Mouse (Mus musculus): ENCODE data around the gene Tmc2. TPM values are rescaled to one million over a fixed set of nuclear protein-coding genes. Genes with fewer than 3 reads are reported as not detected.

The Tmc2 gene
- total RNA-seq, 2 experiments from 2014 or later = not detected

GRCm38 (mm10) chr2:130211581-130211980, 16.6 kb downstream of the Tmc2 start:
- ATAC-seq (replicated peaks; ENCODE audit: low FRiP score, low TSS enrichment, poor library complexity, severe bottlenecking) = no peak

GRCm38 (mm10) chr2:130246912-130247311, 51.9 kb downstream of the Tmc2 start:
- ATAC-seq (replicated peaks; ENCODE audit: low FRiP score, low TSS enrichment, poor library complexity, severe bottlenecking) = peak; percentile 76; the same call in 1 of the 2 replicates

GRCm38 (mm10) chr2:130248226-130248625, 53.2 kb downstream of the Tmc2 start:
- ATAC-seq (replicated peaks; ENCODE audit: low FRiP score, low TSS enrichment, poor library complexity, severe bottlenecking) = peak; percentile 37; the same call in 1 of the 2 replicates

GRCm38 (mm10) chr2:130256762-130257161, 61.8 kb downstream of the Tmc2 start:
- ATAC-seq (replicated peaks; ENCODE audit: low FRiP score, low TSS enrichment, poor library complexity, severe bottlenecking) = peak; percentile 86

GRCm38 (mm10) chr2:130260822-130261221, 65.8 kb downstream of the Tmc2 start:
- no peak for ATAC-seq (replicated peaks; ENCODE audit: low FRiP score, low TSS enrichment, poor library complexity, severe bottlenecking)

- ATAC-seq (replicated peaks; ENCODE audit: low FRiP score, low TSS enrichment, poor library complexity, severe bottlenecking) = no peak
Observed at GRCm38 (mm10) chr2:130261914-130262313, 66.9 kb downstream of the Tmc2 start.

GRCm38 (mm10) chr2:130262398-130262797, 67.4 kb downstream of the Tmc2 start:
- ATAC-seq (replicated peaks; ENCODE audit: low FRiP score, low TSS enrichment, poor library complexity, severe bottlenecking) = peak; percentile 91

- ATAC-seq (replicated peaks; ENCODE audit: low FRiP score, low TSS enrichment, poor library complexity, severe bottlenecking) = peak; percentile 81
Observed at GRCm38 (mm10) chr2:130265520-130265919, 70.5 kb downstream of the Tmc2 start.

GRCm38 (mm10) chr2:130268074-130268473, 73.1 kb downstream of the Tmc2 start:
- no peak for ATAC-seq (replicated peaks; ENCODE audit: low FRiP score, low TSS enrichment, poor library complexity, severe bottlenecking)

- no peak for ATAC-seq (replicated peaks; ENCODE audit: low FRiP score, low TSS enrichment, poor library complexity, severe bottlenecking)
Observed at GRCm38 (mm10) chr2:130273732-130274131, 78.7 kb downstream of the Tmc2 start.

GRCm38 (mm10) chr2:130274149-130274861, 79.3 kb downstream of the Tmc2 start, which contains the start of gene Nop56:
TSS of gene Nop56 (plus strand) at chr2:130274430.
- ATAC-seq (replicated peaks; ENCODE audit: low FRiP score, low TSS enrichment, poor library complexity, severe bottlenecking) = peak; percentile 87

- no peak for ATAC-seq (replicated peaks; ENCODE audit: low FRiP score, low TSS enrichment, poor library complexity, severe bottlenecking)
Observed at GRCm38 (mm10) chr2:130274862-130275261, 79.9 kb downstream of the Tmc2 start.

GRCm38 (mm10) chr2:130275649-130276048, 80.7 kb downstream of the Tmc2 start:
- ATAC-seq (replicated peaks; ENCODE audit: low FRiP score, low TSS enrichment, poor library complexity, severe bottlenecking) = peak; percentile 31

- peak; percentile 5 for ATAC-seq (replicated peaks; ENCODE audit: low FRiP score, low TSS enrichment, poor library complexity, severe bottlenecking)
Observed at GRCm38 (mm10) chr2:130279600-130280091, 84.7 kb downstream of the Tmc2 start.

GRCm38 (mm10) chr2:130280224-130280623, 85.2 kb downstream of the Tmc2 start:
- ATAC-seq (replicated peaks; ENCODE audit: low FRiP score, low TSS enrichment, poor library complexity, severe bottlenecking) = no peak

- no peak for ATAC-seq (replicated peaks; ENCODE audit: low FRiP score, low TSS enrichment, poor library complexity, severe bottlenecking)
Observed at GRCm38 (mm10) chr2:130280818-130281217, 85.8 kb downstream of the Tmc2 start.

- ATAC-seq (replicated peaks; ENCODE audit: low FRiP score, low TSS enrichment, poor library complexity, severe bottlenecking) = peak; percentile 77
Observed at GRCm38 (mm10) chr2:130283854-130284654, 89.1 kb downstream of the Tmc2 start, which contains the start of gene Idh3b. TSS of gene Idh3b (minus strand) at chr2:130284547.

GRCm38 (mm10) chr2:130289086-130289485, 94.1 kb downstream of the Tmc2 start:
- no peak for ATAC-seq (replicated peaks; ENCODE audit: low FRiP score, low TSS enrichment, poor library complexity, severe bottlenecking)

- ATAC-seq (replicated peaks; ENCODE audit: low FRiP score, low TSS enrichment, poor library complexity, severe bottlenecking) = peak; percentile 84
Observed at GRCm38 (mm10) chr2:130291434-130291833, 96.4 kb downstream of the Tmc2 start.

GRCm38 (mm10) chr2:130293009-130293408, 98.0 kb downstream of the Tmc2 start:
- ATAC-seq (replicated peaks; ENCODE audit: low FRiP score, low TSS enrichment, poor library complexity, severe bottlenecking) = peak; percentile 43

All from megakaryocyte-erythroid progenitor cell, adult 5-6 weeks (primary cell).